Mouse (Mus musculus): ENCODE results near the gene Olfr620.

GRCm38 (mm10) chr7:103572761-103573160, 39.6 kb downstream of the Olfr620 start, which contains the start of gene Olfr617:
- TF ChIP-seq POLR2A (IDR thresholded peaks at IDR 0.05; ENCODE audit: borderline replicate concordance, extremely low read depth, insufficient read depth, insufficient read length, poor library complexity, severe bottlenecking) (no peak), CTCF (IDR thresholded peaks at IDR 0.05; ENCODE audit: borderline replicate concordance, extremely low read depth, insufficient read depth, insufficient read length) (no peak)
